Mouse (Mus musculus) megakaryocyte, embryonic 14.5 days (primary cell): ENCODE measurements around the gene Vezf1.

Source experiments
- FLI1 ChIP-seq: IDR thresholded peaks from 2 replicates; pipeline ENCODE4 v1.6.1; 2012; ENCODE audit warnings: low read length, inconsistent platforms, mixed read lengths
- GATA1 ChIP-seq: IDR thresholded peaks from 3 replicates; pipeline ENCODE4 v1.6.1; 2012; ENCODE audit warnings: mixed read lengths, low read length, inconsistent platforms, borderline replicate concordance

- TF ChIP-seq GATA1 (no peak), FLI1 (no peak)
Observed at GRCm38 (mm10) chr11:88090293-88090692, 22.2 kb downstream of the Vezf1 start.
